Mouse (Mus musculus) liver, embryonic 13.5 days (tissue): ENCODE results near the gene Elf3. TPM values are rescaled to one million over a fixed set of nuclear protein-coding genes. Genes with fewer than 3 reads are reported as not detected.
"Not testable (repeated sequence)": the region's sequence is repeated elsewhere in the genome, so short reads cannot be mapped to it uniquely, and the experiment has no call there.

ENCODE experiments used
- ATAC-seq: fragments of 200-750 bp; cut with Nextera tagmentation; 2 replicates; pipeline ENCODE4 v1.8.0; 2017; ENCODE audit warnings: low read depth, mild to moderate bottlenecking, moderate number of reproducible peaks, moderate library complexity
- DNase-seq: peaks from one replicate; pipeline ENCODE4 v3.0.0; 2022
- H3K27ac ChIP-seq: fragments of 300-500 bp; sonication (generic); 2 replicates; pipeline ENCODE4 v1.5.1; 2015; ENCODE audit warnings: moderate library complexity, mild to moderate bottlenecking, inconsistent platforms
- H3K27me3 ChIP-seq: fragments of 300-500 bp; sonication (generic); 2 replicates; pipeline ENCODE4 v1.6.1; 2015; ENCODE audit warnings: mild to moderate bottlenecking, inconsistent platforms
- H3K36me3 ChIP-seq: fragments of 300-500 bp; sonication (generic); 2 replicates; pipeline ENCODE4 v1.6.1; 2015; ENCODE audit warnings: mild to moderate bottlenecking, inconsistent platforms
- H3K4me1 ChIP-seq: fragments of 300-500 bp; sonication (generic); replicated peaks from 2 replicates; pipeline ENCODE4 v1.6.1; 2015; ENCODE audit warnings: inconsistent platforms
- H3K4me2 ChIP-seq: fragments of 300-500 bp; sonication (generic); 2 replicates; pipeline ENCODE4 v1.6.1; 2015; ENCODE audit warnings: inconsistent platforms, mild to moderate bottlenecking, moderate library complexity
- H3K4me3 ChIP-seq: fragments of 300-500 bp; sonication (generic); replicated peaks from 2 replicates; pipeline ENCODE4 v1.5.1; 2015; ENCODE audit warnings: mild to moderate bottlenecking, inconsistent platforms
- H3K9ac ChIP-seq: fragments of 300-500 bp; sonication (generic); 2 replicates; pipeline ENCODE4 v1.6.1; 2015; ENCODE audit warnings: mild to moderate bottlenecking, inconsistent platforms
- H3K9me3 ChIP-seq: fragments of 300-500 bp; sonication (generic); replicated peaks from 2 replicates; pipeline ENCODE4 v1.6.1; 2016; ENCODE audit warnings: inconsistent platforms
- WGBS: fragments of 180-500 bp; shearing (Covaris S2); methylation state at CpG from one replicate; pipeline ENCODE4 v1.1.7; 2015; ENCODE audit not compliant: insufficient replicate concordance; 5-methylcytosine and 5-hydroxymethylcytosine counted together
- polyA plus RNA-seq: library from polyadenylated mRNA; unstranded; fragments of >200 nt; fragmentation: Nextera tagmentation; extraction: Ambion mirVana; gene quantifications from 2 replicates; pipeline ENCODE4 v1.2.1, GENCODE M21; 2015

The Elf3 gene
- polyA plus RNA-seq, 1 experiment from 2014 or later, result 1.2 TPM

DNA sequence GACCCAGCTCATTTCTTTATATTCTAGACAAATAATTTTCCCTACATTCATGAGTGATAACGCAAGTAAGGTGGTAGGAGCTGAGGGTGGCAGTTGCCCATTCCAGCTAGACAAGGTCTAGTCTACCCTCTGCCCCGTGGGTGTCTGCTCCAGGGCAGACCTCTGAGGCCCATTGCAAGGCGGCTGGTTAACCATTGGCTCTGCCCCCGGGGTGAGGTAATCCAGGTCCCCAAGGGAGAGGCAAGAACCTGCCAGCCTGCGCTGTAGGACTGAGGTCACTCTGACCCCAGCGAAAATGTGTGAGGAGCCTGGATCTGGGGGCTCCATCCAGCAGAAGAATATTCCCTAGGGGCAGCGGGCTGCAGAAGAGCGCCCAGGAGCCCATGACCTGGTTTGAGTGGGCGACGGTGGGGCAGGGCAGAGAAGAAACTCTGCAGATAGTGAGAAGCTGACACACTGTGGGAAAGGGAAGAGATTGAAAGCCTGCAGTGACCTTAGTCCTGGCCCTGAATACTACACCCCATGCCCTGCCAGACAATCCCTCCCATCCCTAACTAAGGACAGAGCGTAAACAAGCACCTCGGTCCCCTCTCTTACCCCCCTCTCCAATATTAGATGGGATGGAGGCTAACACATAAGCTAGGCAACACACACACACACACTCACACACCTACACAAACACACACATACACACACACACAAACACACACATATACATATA lies 21.1 kb downstream of the Elf3 start:
- H3K36me3 ChIP-seq, result no peaks in the 10 kb centered on the region
- H3K4me2 ChIP-seq, result no peak overlapping the region

DNA sequence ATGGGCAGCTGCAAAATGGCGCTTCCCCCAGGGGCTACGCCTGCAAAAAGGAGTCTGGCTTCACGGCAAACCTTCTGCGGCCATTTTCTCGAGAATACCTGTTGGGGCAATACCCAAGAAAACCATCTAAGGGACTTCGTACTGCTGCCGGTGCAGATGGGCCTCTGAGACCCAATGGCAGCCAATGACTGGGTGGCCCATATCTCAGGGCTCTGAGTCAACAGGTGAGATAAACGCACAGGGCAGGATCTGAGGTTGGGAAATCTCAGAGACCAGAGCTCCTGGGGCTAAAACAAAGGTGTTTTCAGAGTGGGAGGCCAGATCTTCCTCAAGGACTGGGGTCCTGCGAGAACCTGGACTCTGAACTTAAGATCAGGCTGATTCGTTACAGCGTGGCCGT lies 23.6 kb downstream of the Elf3 start:
- no peak for DNase-seq
- 68% methylated on average over 12 of the region's 12 CpGs for WGBS
- H3K4me1 ChIP-seq, result 0 out of 2 replicates have a peak, but pooled peaks cover 11% of the 10 kb centered on the region
- no peak overlapping the region for H3K4me3 ChIP-seq
- no peaks in the 10 kb centered on the region for H3K36me3 ChIP-seq
- H3K4me2 ChIP-seq, result no peak overlapping the region
- H3K27me3 ChIP-seq, result 0 out of 2 replicates have a peak, but pooled peaks cover 5% of the 10 kb centered on the region
- H3K9ac ChIP-seq, result no peak overlapping the region
- no peaks in the 10 kb centered on the region for H3K9me3 ChIP-seq
- H3K27ac ChIP-seq, result no peak overlapping the region
- ATAC-seq, result no peak

More for the DNA sequence above, 21.1 kb downstream of the Elf3 start:
- Histone ChIP-seq H3K4me3 (no peak overlapping the region), H3K9ac (no peak overlapping the region), H3K27me3 (0 out of 2 replicates have a peak, but pooled peaks cover 5% of the 10 kb centered on the region), H3K9me3 (no peaks in the 10 kb centered on the region), H3K4me1 (peaks cover 29% of the 10 kb centered on the region), H3K27ac (no peak overlapping the region)
- no peak for DNase-seq
- WGBS, result 63% methylated on average over 12 of the region's 12 CpGs
- no peak for ATAC-seq

DNA sequence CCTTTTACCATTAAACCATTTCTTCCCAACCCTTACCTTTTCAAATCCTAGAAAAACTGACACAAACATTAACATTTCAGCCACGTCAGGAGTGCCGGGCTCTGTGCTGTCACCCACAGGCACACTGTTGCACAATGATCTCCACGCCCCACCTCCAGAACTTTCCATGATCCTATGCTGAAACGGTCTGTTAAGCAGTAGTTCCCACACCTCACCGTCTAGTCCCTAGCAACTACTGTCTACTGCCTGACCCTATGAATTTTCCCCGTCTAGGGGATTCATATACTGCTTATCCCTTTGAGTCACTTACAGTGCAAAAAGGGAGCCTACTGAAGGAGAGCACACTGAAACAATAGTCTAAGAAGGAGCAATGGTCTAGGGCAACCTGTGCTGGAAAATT lies 24.4 kb downstream of the Elf3 start:
- Histone ChIP-seq H3K36me3 (no peaks in the 10 kb centered on the region), H3K9ac (no peak overlapping the region), H3K9me3 (no peaks in the 10 kb centered on the region), H3K4me3 (no peak overlapping the region), H3K4me1 (0 out of 2 replicates have a peak, but pooled peaks cover 8% of the 10 kb centered on the region), H3K27ac (no peak overlapping the region), H3K4me2 (no peak overlapping the region), H3K27me3 (0 out of 2 replicates have a peak, but pooled peaks cover 5% of the 10 kb centered on the region)
- ATAC-seq (no peak), DNase-seq (no peak)
- 72% methylated on average over 6 of the region's 6 CpGs for WGBS

DNA sequence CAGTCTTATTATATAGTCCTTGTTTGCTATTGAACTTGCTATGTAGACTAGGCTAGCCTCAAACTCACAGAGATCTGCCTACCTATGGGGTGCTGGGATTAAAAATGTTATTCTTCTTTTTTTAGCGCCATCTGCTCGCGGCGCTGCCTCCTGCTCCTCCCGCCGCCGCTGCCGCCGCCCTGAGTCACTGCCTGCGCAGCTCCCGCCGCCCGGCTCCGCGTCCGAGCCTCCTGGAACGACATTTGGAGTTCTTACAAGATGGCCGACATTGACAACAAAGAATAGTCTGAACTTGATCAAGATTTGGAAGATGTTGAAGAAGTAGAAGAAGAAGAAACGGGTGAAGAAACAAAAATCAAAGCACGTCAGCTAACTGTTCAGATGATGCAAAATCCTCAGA lies 26.5 kb downstream of the Elf3 start:
- 60% methylated on average over 20 of the region's 20 CpGs for WGBS
- not testable (repeated sequence) for H3K36me3 ChIP-seq

DNA sequence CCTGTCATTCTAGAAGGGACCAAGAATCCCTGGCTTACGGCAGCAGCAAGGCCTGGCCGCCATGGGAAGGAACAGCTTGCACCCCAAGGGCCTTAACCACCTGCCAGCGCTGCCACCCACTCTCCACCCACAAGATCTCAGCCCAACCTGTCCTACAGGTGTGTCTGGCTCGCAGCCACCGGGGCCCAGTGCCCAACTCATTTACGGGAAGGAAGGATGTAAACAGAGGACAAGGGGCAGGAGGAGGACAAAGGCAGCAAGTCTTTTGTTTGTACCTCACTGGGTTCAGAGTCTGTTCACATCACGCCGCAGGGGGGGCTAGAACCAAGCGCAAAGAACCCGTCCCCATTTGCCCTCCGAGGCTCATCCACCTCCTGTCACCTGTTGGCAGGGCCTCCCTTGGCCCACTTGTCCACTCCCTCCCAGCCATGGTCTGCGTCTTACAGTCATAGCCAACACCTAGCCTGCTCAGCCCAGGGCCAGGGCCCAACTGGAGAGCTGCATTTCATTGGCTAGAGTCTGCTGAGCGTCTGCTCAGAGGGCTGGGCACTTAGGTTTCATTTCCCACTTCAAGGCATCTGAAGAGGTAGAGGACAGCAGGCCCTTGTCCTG lies 30.9 kb downstream of the Elf3 start:
- Histone ChIP-seq H3K27me3 (0 out of 2 replicates have a peak, but pooled peaks cover 8% of the 10 kb centered on the region), H3K27ac (no peak overlapping the region), H3K36me3 (no peaks in the 10 kb centered on the region), H3K9me3 (no peaks in the 10 kb centered on the region), H3K4me3 (no peak overlapping the region), H3K4me2 (no peak overlapping the region), H3K4me1 (0 out of 2 replicates have a peak, but pooled peaks cover 3% of the 10 kb centered on the region), H3K9ac (no peak overlapping the region)
- ATAC-seq (no peak), DNase-seq (no peak)
- 70% methylated on average over 13 of the region's 13 CpGs for WGBS

More for the DNA sequence above, 26.5 kb downstream of the Elf3 start:
- not testable (repeated sequence) for ATAC-seq, H3K27ac ChIP-seq, H3K4me2 ChIP-seq, H3K9me3 ChIP-seq, DNase-seq, H3K9ac ChIP-seq, H3K4me3 ChIP-seq, H3K4me1 ChIP-seq, H3K27me3 ChIP-seq

DNA sequence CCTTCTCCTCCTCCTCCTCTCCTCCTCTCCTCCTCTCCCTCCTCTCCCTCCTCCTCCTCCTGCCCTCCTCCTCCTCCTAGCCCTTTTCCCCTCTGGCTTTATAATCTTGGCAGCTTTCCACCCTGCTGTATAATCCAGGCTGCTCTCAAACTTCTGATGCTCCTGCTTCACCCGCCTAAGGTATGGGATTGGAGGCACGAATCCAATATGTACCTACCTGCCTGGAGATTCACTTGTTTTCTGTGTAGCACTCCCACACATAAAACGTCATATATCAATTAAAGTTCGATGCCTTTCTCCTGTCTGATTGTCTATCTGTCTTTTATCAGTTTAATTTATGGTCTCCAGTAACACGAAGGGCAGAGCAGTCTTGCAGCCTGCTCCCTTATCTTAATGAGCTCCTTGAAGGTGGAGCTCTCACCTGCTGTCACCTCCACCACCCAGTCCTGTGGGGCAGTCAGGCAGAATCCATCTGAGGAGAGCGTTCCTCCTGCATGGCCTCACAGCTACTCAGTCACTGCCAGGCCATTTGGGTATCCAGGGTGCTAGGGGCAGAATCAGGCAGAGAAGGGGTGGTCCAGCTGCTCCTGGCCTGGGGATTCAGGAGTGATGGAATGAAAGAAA lies 33.3 kb downstream of the Elf3 start:
- Histone ChIP-seq H3K4me2 (no peak overlapping the region), H3K9me3 (no peaks in the 10 kb centered on the region), H3K27ac (no peak overlapping the region), H3K9ac (no peak overlapping the region), H3K27me3 (0 out of 2 replicates have a peak, but pooled peaks cover 8% of the 10 kb centered on the region), H3K36me3 (no peaks in the 10 kb centered on the region), H3K4me1 (0 out of 2 replicates have a peak, but pooled peaks cover 3% of the 10 kb centered on the region), H3K4me3 (no peak overlapping the region)
- no peak for ATAC-seq
- 42% methylated on average over 6 of the region's 6 CpGs for WGBS
- no peak for DNase-seq

DNA sequence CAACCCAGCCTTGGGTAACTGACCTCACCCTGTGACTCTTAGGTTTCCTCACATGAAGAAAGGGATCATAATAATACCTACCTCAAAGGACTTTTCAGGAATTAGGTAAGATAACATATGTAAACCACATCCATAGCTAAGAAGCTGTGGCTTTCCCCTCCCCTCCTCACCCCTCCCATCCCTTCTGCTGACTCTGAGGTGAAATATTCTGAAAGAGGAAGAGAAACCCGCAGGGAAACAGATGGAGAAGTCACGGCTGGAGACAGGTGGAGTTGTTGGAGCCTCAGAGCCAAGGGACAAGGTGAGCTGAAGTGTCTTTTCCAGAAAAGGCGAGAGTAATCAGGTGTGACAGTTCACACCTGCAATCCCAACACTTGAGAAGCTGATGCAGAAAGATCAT lies 34.2 kb downstream of the Elf3 start:
- Histone ChIP-seq H3K27me3 (0 out of 2 replicates have a peak, but pooled peaks cover 8% of the 10 kb centered on the region), H3K9me3 (no peaks in the 10 kb centered on the region), H3K4me2 (no peak overlapping the region), H3K36me3 (no peaks in the 10 kb centered on the region), H3K4me1 (0 out of 2 replicates have a peak, but pooled peaks cover 3% of the 10 kb centered on the region), H3K27ac (no peak overlapping the region), H3K9ac (no peak overlapping the region), H3K4me3 (no peak overlapping the region)
- WGBS, result 23% methylated on average over 3 of the region's 3 CpGs
- DNase-seq (no peak), ATAC-seq (no peak)

DNA sequence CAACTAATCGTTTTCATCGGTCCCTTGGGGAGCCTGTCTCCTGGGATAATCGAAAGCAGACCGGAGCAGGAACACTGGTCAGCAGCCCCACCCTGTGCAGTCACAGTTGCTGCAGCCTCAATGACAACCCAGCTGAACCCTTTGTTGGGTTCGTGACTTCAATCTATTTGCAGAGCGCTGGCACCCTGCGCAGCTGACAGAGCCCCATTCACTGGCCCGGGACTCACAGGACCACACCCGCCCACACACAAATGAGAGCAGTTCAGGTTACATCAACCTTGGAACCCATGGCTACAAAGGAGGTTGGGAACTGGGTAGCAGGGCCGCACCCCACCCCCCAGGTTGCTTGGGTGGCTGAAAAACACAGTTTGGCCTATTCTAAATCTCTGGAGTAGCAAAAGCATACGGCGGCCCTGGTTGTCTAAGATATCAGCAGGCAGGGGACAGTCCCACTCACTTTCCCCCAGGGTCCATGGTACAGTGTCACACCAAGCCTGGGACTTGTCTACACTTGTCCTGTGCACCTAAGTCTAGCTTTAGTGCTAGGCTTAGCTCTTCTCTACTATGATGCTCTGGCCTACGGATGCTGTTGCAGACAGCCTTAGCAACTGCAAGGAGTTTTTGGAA lies 40.6 kb downstream of the Elf3 start:
- WGBS, result 68% methylated on average over 13 of the region's 13 CpGs
- H3K4me1 ChIP-seq, result no peaks in the 10 kb centered on the region
- no peak overlapping the region for H3K4me2 ChIP-seq
- H3K9me3 ChIP-seq, result no peaks in the 10 kb centered on the region
- no peak overlapping the region for H3K4me3 ChIP-seq
- DNase-seq (no peak), ATAC-seq (peak; percentile 15; the same call in 1 of the 2 replicates)
- no peak overlapping the region for H3K27ac ChIP-seq
- no peaks in the 10 kb centered on the region for H3K36me3 ChIP-seq
- no peaks in the 10 kb centered on the region for H3K27me3 ChIP-seq
- no peak overlapping the region for H3K9ac ChIP-seq

DNA sequence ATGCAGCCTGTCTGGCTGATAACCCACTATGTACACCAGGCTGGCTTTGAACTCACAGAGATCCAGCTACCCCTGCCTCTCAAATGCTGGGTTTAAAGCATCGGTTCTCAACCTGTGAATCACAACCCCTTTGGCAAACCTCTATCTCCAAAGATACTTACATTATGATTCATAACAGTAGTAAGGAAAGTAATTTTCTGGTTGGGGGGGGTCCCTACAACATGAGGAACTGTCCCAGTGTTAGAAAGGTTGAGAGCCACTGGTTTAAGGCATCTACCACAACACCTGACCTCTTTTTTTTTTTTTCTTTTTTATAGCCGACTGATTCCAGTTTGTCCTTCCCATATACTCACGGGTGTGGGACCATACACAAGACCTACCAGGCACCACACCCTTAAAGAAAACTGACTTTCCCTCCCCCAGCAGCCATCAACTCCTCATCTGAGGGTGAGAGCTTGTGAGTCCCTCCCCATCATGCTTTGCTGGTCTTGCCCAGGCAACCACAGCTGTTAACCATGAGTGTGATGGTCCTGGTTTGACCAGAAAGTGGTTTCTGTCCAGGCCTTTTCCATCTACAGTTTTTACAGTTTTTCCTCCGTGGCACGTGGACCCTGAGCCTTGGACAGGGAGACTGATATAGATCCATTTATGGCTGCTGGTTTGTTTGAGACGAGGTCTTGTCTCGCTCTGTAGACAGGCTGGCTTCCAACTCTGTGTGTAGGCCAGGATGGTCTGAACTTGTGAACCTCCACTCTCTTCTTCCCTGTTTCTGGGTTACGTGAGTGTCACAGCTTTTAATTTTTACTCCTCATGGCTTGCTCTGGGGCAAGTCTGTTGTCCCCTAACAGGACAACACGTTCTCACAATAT lies 44.4 kb downstream of the Elf3 start:
- DNase-seq (no peak), ATAC-seq (no peak)
- Histone ChIP-seq H3K4me3 (no peak overlapping the region), H3K27me3 (no peaks in the 10 kb centered on the region), H3K9me3 (no peaks in the 10 kb centered on the region), H3K36me3 (no peaks in the 10 kb centered on the region), H3K4me1 (peaks cover 6% of the 10 kb centered on the region), H3K4me2 (no peak overlapping the region), H3K27ac (no peak overlapping the region), H3K9ac (no peak overlapping the region)
- WGBS, result 63% methylated on average over 9 of the region's 9 CpGs

DNA sequence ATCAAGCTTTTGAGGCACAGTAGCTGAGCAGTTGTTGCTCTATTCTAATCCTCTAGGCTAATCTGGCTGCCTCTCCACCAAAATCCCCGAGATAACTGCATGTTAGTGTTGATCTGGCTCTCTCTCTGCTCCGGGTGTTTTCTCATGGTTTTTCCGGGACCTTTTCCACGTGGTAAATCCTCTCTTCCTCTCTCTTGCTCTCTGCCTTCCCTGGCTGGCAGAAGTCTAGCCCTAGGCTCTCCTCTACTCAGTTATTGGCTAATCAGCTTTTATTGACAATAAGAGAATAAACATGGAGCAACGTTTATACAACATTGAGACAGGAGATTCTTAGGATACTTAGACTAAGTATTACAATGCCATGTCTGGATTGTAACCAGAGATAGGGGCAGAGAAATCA lies 47.9 kb downstream of the Elf3 start:
- DNase-seq, result no peak
- H3K9me3 ChIP-seq, result no peaks in the 10 kb centered on the region
- H3K4me1 ChIP-seq, result peaks cover 26% of the 10 kb centered on the region
- H3K27ac ChIP-seq, result no peak overlapping the region
- H3K9ac ChIP-seq, result no peak overlapping the region
- ATAC-seq, result no peak
- H3K27me3 ChIP-seq, result no peaks in the 10 kb centered on the region
- H3K36me3 ChIP-seq, result no peaks in the 10 kb centered on the region
- no peak overlapping the region for H3K4me3 ChIP-seq
- WGBS, result 35% methylated on average over 5 of the region's 5 CpGs
- no peak overlapping the region for H3K4me2 ChIP-seq
